Mouse (Mus musculus): ENCODE measurements around the gene 2310007B03Rik. TPM values are rescaled to one million over a fixed set of nuclear protein-coding genes. Genes with fewer than 3 reads are reported as not detected.

Gene 2310007B03Rik
- polyA plus RNA-seq, 1 experiment from 2014 or later: 0.75 TPM

DNA sequence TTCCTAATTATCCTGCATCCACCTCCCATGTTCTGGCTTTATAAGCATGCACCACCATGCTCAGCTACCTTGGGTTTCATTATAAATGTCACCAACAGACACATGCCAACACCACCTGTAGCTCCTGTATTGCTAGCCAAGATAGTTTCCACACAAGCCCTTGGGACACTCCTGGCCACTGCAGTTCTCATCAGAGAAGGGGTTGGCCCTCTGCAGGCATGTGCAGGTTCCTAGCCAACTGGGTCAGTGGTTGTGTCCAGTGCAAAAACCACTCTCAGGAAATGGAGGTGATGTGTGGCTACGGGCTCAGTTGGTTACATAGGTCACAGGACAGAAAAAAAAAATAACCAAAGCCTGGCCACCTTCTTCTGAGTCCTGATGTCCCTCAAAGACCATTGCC, 17.9 kb downstream of the 2310007B03Rik start:
- 68% methylated on average over 1 of the region's 1 CpGs for WGBS
- ATAC-seq (replicated peaks; ENCODE audit: extremely low read depth, insufficient read depth, low FRiP score): no peak
- Histone ChIP-seq H3K27ac (ENCODE audit: low read length) (no peak overlapping the region), H3K36me3 (ENCODE audit: control insufficient read depth, insufficient read depth) (no peaks in the 10 kb centered on the region), H3K9ac (ENCODE audit: low read length) (no peak overlapping the region), H3K4me2 (ENCODE audit: low read depth, low read length) (no peak overlapping the region), H3K9me3 (replicated peaks; ENCODE audit: control insufficient read depth, low read length) (no peaks in the 10 kb centered on the region), H3K4me1 (ENCODE audit: control insufficient read depth, insufficient read depth, low read length) (peaks cover 10% of the 10 kb centered on the region), H3K27me3 (ENCODE audit: control insufficient read depth, insufficient read depth, low read length) (peaks cover 17% of the 10 kb centered on the region), H3K4me3 (ENCODE audit: low read length) (no peak overlapping the region)

DNA sequence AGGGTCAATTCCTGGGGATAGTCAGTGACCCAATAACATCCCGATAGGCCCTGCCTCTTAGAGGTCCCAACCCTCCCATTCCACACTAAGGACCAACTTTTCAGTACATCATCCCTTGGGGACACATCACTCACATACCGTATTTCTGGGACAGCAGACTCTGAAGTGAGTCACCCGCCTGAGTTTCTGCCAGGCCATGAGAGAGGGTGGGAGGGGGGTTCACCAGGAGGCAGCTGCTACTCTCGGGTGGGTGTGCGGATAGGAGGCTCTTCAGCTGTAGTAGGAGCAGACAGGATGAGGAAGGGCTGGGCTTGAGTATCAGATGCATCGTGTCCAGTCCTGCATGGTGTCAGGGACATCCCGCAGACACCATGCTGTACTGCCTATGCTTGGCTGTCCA, 21.0 kb downstream of the 2310007B03Rik start:
- WGBS: 54% methylated on average over 7 of the region's 7 CpGs
- no peaks in the 10 kb centered on the region for H3K9me3 ChIP-seq (replicated peaks; ENCODE audit: control insufficient read depth, low read length)
- peaks cover 8% of the 10 kb centered on the region for H3K4me1 ChIP-seq (ENCODE audit: control insufficient read depth, insufficient read depth, low read length)
- ATAC-seq (replicated peaks; ENCODE audit: extremely low read depth, insufficient read depth, low FRiP score): no peak
- peaks cover 12% of the 10 kb centered on the region; the same call in 1 of the 2 replicates for H3K27me3 ChIP-seq (ENCODE audit: control insufficient read depth, insufficient read depth, low read length)
- no peak overlapping the region for H3K9ac ChIP-seq (ENCODE audit: low read length)
- no peak overlapping the region for H3K4me3 ChIP-seq (ENCODE audit: low read length)
- no peak overlapping the region for H3K4me2 ChIP-seq (ENCODE audit: low read depth, low read length)
- no peaks in the 10 kb centered on the region for H3K36me3 ChIP-seq (ENCODE audit: control insufficient read depth, insufficient read depth)
- no peak overlapping the region for H3K27ac ChIP-seq (ENCODE audit: low read length)

DNA sequence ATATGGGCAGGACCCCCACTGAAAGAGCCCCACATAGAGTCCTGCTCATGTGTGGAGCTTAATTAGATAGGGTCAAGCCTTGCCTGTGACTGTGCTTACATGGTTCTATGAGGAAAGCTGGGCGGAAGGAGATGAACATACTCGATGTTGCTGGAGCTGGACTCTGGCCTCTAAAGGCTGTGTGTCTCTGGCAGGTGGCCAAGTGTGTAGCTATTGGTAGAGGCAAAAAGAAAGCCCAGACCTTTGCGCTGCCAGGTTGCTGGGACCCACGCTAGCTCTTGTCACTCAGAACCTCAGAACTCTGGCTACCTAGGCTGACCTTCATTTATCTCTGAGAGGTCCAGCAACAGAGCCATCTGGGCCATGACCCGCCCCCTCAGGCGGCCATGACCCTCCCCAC, 22.2 kb downstream of the 2310007B03Rik start:
- Histone ChIP-seq H3K4me2 (ENCODE audit: low read depth, low read length) (no peak overlapping the region), H3K4me1 (ENCODE audit: control insufficient read depth, insufficient read depth, low read length) (no peaks in the 10 kb centered on the region), H3K9me3 (replicated peaks; ENCODE audit: control insufficient read depth, low read length) (no peaks in the 10 kb centered on the region), H3K27me3 (ENCODE audit: control insufficient read depth, insufficient read depth, low read length) (peaks cover 12% of the 10 kb centered on the region), H3K27ac (ENCODE audit: low read length) (no peak overlapping the region), H3K4me3 (ENCODE audit: low read length) (no peak overlapping the region), H3K36me3 (ENCODE audit: control insufficient read depth, insufficient read depth) (no peaks in the 10 kb centered on the region), H3K9ac (ENCODE audit: low read length) (no peak overlapping the region)
- ATAC-seq (replicated peaks; ENCODE audit: extremely low read depth, insufficient read depth, low FRiP score): no peak
- WGBS: 57% methylated on average over 6 of the region's 6 CpGs

DNA sequence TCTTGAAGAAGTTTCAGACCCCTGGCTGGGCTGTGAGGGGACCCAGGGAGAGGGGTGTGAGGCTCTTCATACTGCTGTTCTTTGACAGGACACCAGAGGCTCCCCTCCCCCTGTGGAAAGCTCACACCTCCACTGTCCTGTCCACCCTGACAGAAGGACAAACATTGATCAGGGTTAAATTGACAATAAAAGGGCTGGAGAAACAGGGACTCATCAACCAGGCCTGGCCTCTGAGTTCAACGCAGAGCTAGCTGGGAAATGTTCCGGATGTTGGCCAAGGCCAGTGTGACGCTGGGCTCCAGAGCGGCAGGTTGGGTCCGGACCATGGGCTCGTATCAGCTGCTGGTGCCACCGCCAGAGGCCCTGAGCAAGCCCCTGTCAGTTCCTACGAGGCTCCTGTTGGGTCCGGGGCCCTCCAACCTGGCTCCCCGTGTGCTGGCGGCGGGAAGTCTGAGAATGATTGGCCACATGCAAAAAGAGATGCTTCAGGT, 25.7 kb downstream of the 2310007B03Rik start, which contains the start of gene Agxt:
Gene Agxt (plus strand): TSS at position 205 of the 491 bp plus-strand sequence.
- 82% methylated on average over 12 of the region's 12 CpGs for WGBS
- no peak for ATAC-seq (replicated peaks; ENCODE audit: extremely low read depth, insufficient read depth, low FRiP score)
- Histone ChIP-seq H3K9ac (ENCODE audit: low read length) (no peak within 1 kb of the TSS), H3K27ac (ENCODE audit: low read length) (no peak within 1 kb of the TSS), H3K27me3 (ENCODE audit: control insufficient read depth, insufficient read depth, low read length) (peaks cover 3% of the 10 kb centered on the region), H3K4me1 (ENCODE audit: control insufficient read depth, insufficient read depth, low read length) (no peaks in the 10 kb centered on the region), H3K4me2 (ENCODE audit: low read depth, low read length) (no peak within 1 kb of the TSS), H3K9me3 (replicated peaks; ENCODE audit: control insufficient read depth, low read length) (no peaks in the 10 kb centered on the region), H3K4me3 (ENCODE audit: low read length) (no peak within 1 kb of the TSS), H3K36me3 (ENCODE audit: control insufficient read depth, insufficient read depth) (no peaks in the 10 kb centered on the region)

DNA sequence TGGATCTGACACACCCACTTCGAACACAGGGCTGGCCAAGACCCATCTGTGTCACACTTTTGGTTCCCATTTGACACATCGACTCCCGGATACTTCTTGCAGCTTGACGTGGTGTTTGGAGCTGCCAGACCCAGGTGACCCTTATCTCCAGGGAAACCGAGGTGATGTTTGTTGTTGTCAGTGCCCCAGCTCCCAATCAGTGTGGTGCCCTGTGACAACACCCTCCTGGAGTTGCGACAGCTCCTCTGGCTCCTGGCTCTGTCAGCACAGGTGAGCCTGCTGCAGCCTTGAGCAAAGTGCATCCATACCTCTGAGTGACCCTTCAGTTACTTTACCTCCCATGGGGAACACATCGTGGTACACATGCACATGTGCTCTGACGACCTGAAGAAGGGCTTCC, 28.1 kb downstream of the 2310007B03Rik start:
- 46% methylated on average over 8 of the region's 8 CpGs for WGBS
- Histone ChIP-seq H3K4me2 (ENCODE audit: low read depth, low read length) (no peak overlapping the region), H3K4me1 (ENCODE audit: control insufficient read depth, insufficient read depth, low read length) (no peaks in the 10 kb centered on the region), H3K36me3 (ENCODE audit: control insufficient read depth, insufficient read depth) (no peaks in the 10 kb centered on the region), H3K9ac (ENCODE audit: low read length) (no peak overlapping the region), H3K27me3 (ENCODE audit: control insufficient read depth, insufficient read depth, low read length) (peaks cover 3% of the 10 kb centered on the region), H3K9me3 (replicated peaks; ENCODE audit: control insufficient read depth, low read length) (no peaks in the 10 kb centered on the region), H3K27ac (ENCODE audit: low read length) (no peak overlapping the region), H3K4me3 (ENCODE audit: low read length) (no peak overlapping the region)
- no peak for ATAC-seq (replicated peaks; ENCODE audit: extremely low read depth, insufficient read depth, low FRiP score)

DNA sequence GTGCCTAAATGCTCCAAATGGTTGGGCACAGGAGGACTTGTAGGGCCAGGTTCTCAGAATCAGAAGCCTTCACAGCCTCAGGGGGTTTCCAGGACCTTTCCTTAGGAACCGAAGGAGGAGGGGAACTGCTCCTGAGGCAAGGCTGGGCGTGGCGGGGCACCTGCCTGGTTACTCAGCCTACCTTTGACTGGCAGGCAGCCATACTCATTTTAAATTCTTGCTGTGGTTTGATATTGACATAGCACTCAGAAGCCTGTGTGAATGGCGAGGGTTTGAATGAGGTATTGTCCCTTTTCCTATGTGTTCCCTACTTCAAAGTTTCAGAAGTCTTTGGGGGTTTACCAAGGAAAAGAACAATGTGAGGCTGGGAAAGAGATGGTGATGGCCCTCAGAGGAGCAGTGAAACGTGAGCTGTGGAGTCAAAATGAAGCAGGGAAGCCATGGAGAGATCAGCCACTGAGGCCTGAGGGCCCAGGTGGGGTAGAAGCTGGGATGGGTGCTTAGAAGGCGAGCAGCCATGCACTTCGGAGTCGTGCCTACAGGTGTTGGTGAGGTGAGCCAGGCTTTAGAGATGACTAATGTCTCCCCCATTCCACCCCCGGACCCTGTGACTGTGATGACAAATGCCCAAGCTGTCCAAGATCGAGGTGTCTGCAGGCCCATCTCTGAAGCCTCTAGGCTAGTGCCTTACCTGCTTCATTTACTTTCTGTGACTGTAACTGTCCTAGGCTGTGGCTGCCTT, 30.3 kb downstream of the 2310007B03Rik start:
- Histone ChIP-seq H3K4me2 (ENCODE audit: low read depth, low read length) (no peak overlapping the region), H3K9ac (ENCODE audit: low read length) (no peak overlapping the region), H3K27me3 (ENCODE audit: control insufficient read depth, insufficient read depth, low read length) (peaks cover 3% of the 10 kb centered on the region), H3K27ac (ENCODE audit: low read length) (no peak overlapping the region), H3K36me3 (ENCODE audit: control insufficient read depth, insufficient read depth) (no peaks in the 10 kb centered on the region), H3K4me3 (ENCODE audit: low read length) (no peak overlapping the region), H3K4me1 (ENCODE audit: control insufficient read depth, insufficient read depth, low read length) (no peaks in the 10 kb centered on the region), H3K9me3 (replicated peaks; ENCODE audit: control insufficient read depth, low read length) (no peaks in the 10 kb centered on the region)
- 63% methylated on average over 10 of the region's 10 CpGs for WGBS
- no peak for ATAC-seq (replicated peaks; ENCODE audit: extremely low read depth, insufficient read depth, low FRiP score)

DNA sequence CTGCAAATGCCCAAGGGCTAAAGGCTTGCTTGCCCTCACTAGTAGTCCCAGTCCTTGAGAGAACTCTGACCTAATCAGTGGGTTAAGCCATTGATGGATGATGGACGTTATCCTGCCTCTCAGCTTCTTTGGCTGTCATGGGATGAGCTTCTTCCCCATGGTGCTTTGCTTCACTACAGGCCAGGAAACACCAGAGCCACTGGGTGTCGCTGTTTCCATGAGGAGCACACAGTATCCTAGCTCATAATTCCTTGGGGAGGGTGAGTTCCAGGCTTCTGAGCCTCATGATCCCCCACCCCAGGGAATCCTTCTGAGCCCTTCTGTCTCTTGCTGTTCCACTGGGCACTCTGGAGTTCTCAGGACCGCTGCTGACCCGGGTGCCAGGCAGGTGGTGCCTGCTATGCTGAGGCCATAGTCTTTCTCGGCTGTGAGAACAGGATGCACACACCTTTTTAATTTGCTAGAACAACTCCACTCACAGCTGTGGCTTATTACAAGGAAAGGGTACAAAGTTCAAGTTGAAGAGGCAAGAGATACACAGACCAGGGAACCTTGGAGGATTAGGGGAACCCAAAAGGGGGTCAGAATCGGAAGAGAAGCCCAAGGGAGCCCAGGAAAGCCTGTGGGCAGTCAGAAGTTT, 31.9 kb downstream of the 2310007B03Rik start:
- H3K27ac ChIP-seq (ENCODE audit: low read length): no peak overlapping the region
- WGBS: 29% methylated on average over 6 of the region's 6 CpGs
- no peak for ATAC-seq (replicated peaks; ENCODE audit: extremely low read depth, insufficient read depth, low FRiP score)
- H3K9me3 ChIP-seq (replicated peaks; ENCODE audit: control insufficient read depth, low read length): no peaks in the 10 kb centered on the region
- peaks cover 3% of the 10 kb centered on the region for H3K27me3 ChIP-seq (ENCODE audit: control insufficient read depth, insufficient read depth, low read length)
- no peaks in the 10 kb centered on the region for H3K36me3 ChIP-seq (ENCODE audit: control insufficient read depth, insufficient read depth)
- no peak overlapping the region for H3K9ac ChIP-seq (ENCODE audit: low read length)
- no peak overlapping the region for H3K4me3 ChIP-seq (ENCODE audit: low read length)
- H3K4me2 ChIP-seq (ENCODE audit: low read depth, low read length): no peak overlapping the region
- no peaks in the 10 kb centered on the region for H3K4me1 ChIP-seq (ENCODE audit: control insufficient read depth, insufficient read depth, low read length)

DNA sequence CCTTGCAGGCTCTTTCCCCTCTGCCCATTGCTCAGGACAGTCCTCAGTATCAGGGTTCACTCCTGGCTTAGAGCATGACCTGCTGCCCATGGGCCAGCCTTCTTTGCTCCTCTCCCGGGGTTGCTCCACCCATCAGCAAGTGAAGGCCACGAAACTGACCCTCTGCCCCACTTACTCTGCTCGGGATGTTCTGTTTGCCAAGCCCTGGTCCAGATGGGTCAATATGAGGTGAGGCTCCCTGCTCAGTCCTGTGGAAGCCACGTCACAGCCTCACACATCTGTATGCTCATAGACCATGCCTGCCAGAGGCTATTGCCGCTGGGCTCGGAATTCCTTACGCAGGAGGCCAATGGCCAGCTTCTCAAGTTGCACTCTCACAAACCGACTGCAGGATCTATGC, 32.5 kb downstream of the 2310007B03Rik start:
- Histone ChIP-seq H3K4me3 (ENCODE audit: low read length) (no peak overlapping the region), H3K36me3 (ENCODE audit: control insufficient read depth, insufficient read depth) (no peaks in the 10 kb centered on the region), H3K9ac (ENCODE audit: low read length) (no peak overlapping the region), H3K4me1 (ENCODE audit: control insufficient read depth, insufficient read depth, low read length) (no peaks in the 10 kb centered on the region), H3K4me2 (ENCODE audit: low read depth, low read length) (no peak overlapping the region), H3K27ac (ENCODE audit: low read length) (no peak overlapping the region), H3K27me3 (ENCODE audit: control insufficient read depth, insufficient read depth, low read length) (peaks cover 3% of the 10 kb centered on the region; the same call in 1 of the 2 replicates), H3K9me3 (replicated peaks; ENCODE audit: control insufficient read depth, low read length) (no peaks in the 10 kb centered on the region)
- ATAC-seq (replicated peaks; ENCODE audit: extremely low read depth, insufficient read depth, low FRiP score): no peak
- 75% methylated on average over 8 of the region's 8 CpGs for WGBS

DNA sequence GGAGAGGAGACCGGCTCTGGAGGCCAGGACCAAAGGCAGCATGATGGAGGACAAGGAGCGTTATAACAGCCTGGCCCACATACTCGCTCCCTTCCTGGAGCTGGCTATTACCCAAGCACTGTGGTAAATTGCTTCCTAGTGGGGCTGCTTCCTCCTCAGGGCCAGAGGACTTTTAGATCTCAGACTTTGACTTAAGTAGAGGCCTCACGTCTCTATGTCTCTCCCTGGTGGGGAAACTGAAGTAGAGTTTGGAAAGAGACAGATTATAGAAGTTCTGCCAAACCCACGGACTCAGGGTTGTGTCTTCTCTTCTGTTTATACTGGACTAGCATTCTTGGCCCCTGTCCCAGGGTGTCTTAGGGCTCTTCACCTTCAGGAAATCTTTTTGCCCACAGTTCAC, 35.5 kb downstream of the 2310007B03Rik start:
- no peak overlapping the region for H3K9ac ChIP-seq (ENCODE audit: low read length)
- no peak overlapping the region for H3K27ac ChIP-seq (ENCODE audit: low read length)
- no peaks in the 10 kb centered on the region for H3K9me3 ChIP-seq (replicated peaks; ENCODE audit: control insufficient read depth, low read length)
- H3K4me3 ChIP-seq (ENCODE audit: low read length): no peak overlapping the region
- H3K27me3 ChIP-seq (ENCODE audit: control insufficient read depth, insufficient read depth, low read length): no peaks in the 10 kb centered on the region
- H3K4me2 ChIP-seq (ENCODE audit: low read depth, low read length): no peak overlapping the region
- 49% methylated on average over 5 of the region's 5 CpGs for WGBS
- no peaks in the 10 kb centered on the region for H3K36me3 ChIP-seq (ENCODE audit: control insufficient read depth, insufficient read depth)
- H3K4me1 ChIP-seq (ENCODE audit: control insufficient read depth, insufficient read depth, low read length): no peaks in the 10 kb centered on the region
- no peak for ATAC-seq (replicated peaks; ENCODE audit: extremely low read depth, insufficient read depth, low FRiP score)

Data from heart, embryonic 16.5 days (tissue).